Mouse (Mus musculus) embryonic facial prominence, embryonic 14.5 days (tissue): Measurements from ENCODE around the gene Spata9. TPM values are rescaled to one million over a fixed set of nuclear protein-coding genes. Genes with fewer than 3 reads are reported as not detected.

Source experiments
- ATAC-seq: fragments of 200-750 bp; cut with Nextera tagmentation; 2 replicates; pipeline ENCODE4 v1.8.0; 2017; ENCODE audit warnings: low read depth, moderate number of reproducible peaks, moderate TSS enrichment
- DNase-seq: peaks from one replicate; pipeline ENCODE4 v3.0.0-alpha.2; 2015; ENCODE audit warnings: low spot score
- H3K27ac ChIP-seq: fragments of 300-500 bp; sonication (generic); replicated peaks from 2 replicates; pipeline ENCODE4 v1.5.1; 2014; ENCODE audit warnings: low read depth, mild to moderate bottlenecking, low read length, moderate library complexity
- H3K27me3 ChIP-seq: fragments of 300-500 bp; sonication (generic); replicated peaks from 2 replicates; pipeline ENCODE4 v1.6.1; 2014; ENCODE audit warnings: low read length; ENCODE audit not compliant: control insufficient read depth, insufficient read depth
- H3K36me3 ChIP-seq: fragments of 300-500 bp; sonication (generic); 2 replicates; pipeline ENCODE4 v1.6.1; 2014; ENCODE audit warnings: low read length, mixed read lengths; ENCODE audit not compliant: control insufficient read depth, insufficient read depth
- H3K4me1 ChIP-seq: fragments of 300-500 bp; sonication (generic); 2 replicates; pipeline ENCODE4 v1.6.1; 2014; ENCODE audit warnings: antibody characterized with exemption, low read length; ENCODE audit not compliant: control insufficient read depth, insufficient read depth
- H3K4me2 ChIP-seq: fragments of 300-500 bp; sonication (generic); 2 replicates; pipeline ENCODE4 v1.6.1; 2014; ENCODE audit warnings: low read depth, mild to moderate bottlenecking, low read length, moderate library complexity, mixed read lengths
- H3K4me3 ChIP-seq: fragments of 300-500 bp; sonication (generic); 2 replicates; pipeline ENCODE4 v1.5.1; 2014; ENCODE audit warnings: low read depth, mild to moderate bottlenecking, low read length
- H3K9ac ChIP-seq: fragments of 300-500 bp; sonication (generic); 2 replicates; pipeline ENCODE4 v1.6.1; 2014; ENCODE audit warnings: low read depth, mild to moderate bottlenecking, low read length, moderate library complexity, mixed read lengths
- H3K9me3 ChIP-seq: fragments of 300-500 bp; sonication (generic); 2 replicates; pipeline ENCODE4 v1.6.1; 2016; ENCODE audit warnings: low read length; ENCODE audit not compliant: control insufficient read depth
- WGBS: fragments of 180-500 bp; shearing (Covaris S2); extraction: QIAGEN DNeasy Blood & Tissue Kit; methylation state at CpG from one replicate; pipeline ENCODE4 v1.1.7; 2014; 5-methylcytosine and 5-hydroxymethylcytosine counted together
- polyA plus RNA-seq: library from polyadenylated mRNA; unstranded; fragments of >200 nt; fragmentation: Nextera tagmentation; extraction: Ambion mirVana; gene quantifications from 2 replicates; pipeline ENCODE4 v1.2.1, GENCODE M21; 2014

The Spata9 gene
- polyA plus RNA-seq, 1 experiment from 2014 or later, result 0.93 TPM

GRCm38 (mm10) chr13:75976218-75976617 lies 9.3 kb downstream of the Spata9 start:
- ATAC-seq (no peak), DNase-seq (no peak)
- no peak overlapping the region for H3K9ac ChIP-seq
- H3K36me3 ChIP-seq, result no peaks in the 10 kb centered on the region
- no peak overlapping the region for H3K27ac ChIP-seq
- no peaks in the 10 kb centered on the region for H3K27me3 ChIP-seq
- 86% methylated on average over 2 of the region's 2 CpGs for WGBS
- no peaks in the 10 kb centered on the region for H3K9me3 ChIP-seq
- no peak overlapping the region for H3K4me2 ChIP-seq
- no peaks in the 10 kb centered on the region for H3K4me1 ChIP-seq
- no peak overlapping the region for H3K4me3 ChIP-seq

GRCm38 (mm10) chr13:75976649-75977048 lies 9.7 kb downstream of the Spata9 start:
- Histone ChIP-seq H3K9ac (no peak overlapping the region), H3K4me2 (no peak overlapping the region), H3K4me1 (no peaks in the 10 kb centered on the region), H3K27me3 (no peaks in the 10 kb centered on the region), H3K4me3 (no peak overlapping the region), H3K36me3 (no peaks in the 10 kb centered on the region), H3K9me3 (no peaks in the 10 kb centered on the region), H3K27ac (no peak overlapping the region)
- ATAC-seq, result no peak
- DNase-seq, result no peak
- 82% methylated on average over 2 of the region's 2 CpGs for WGBS

- no peak overlapping the region for H3K4me2 ChIP-seq
- H3K27ac ChIP-seq, result no peak overlapping the region
- H3K4me1 ChIP-seq, result no peaks in the 10 kb centered on the region
- H3K27me3 ChIP-seq, result no peaks in the 10 kb centered on the region
- no peaks in the 10 kb centered on the region for H3K36me3 ChIP-seq
- no peak overlapping the region for H3K4me3 ChIP-seq
- H3K9me3 ChIP-seq, result no peaks in the 10 kb centered on the region
- H3K9ac ChIP-seq, result no peak overlapping the region
- ATAC-seq (no peak), DNase-seq (no peak)
Measured at GRCm38 (mm10) chr13:75981901-75982300, 15.0 kb downstream of the Spata9 start.

GRCm38 (mm10) chr13:75988096-75988495 lies 21.1 kb downstream of the Spata9 start:
- H3K4me2 ChIP-seq, result no peak overlapping the region
- ATAC-seq (no peak), DNase-seq (peak; percentile 17)
- no peaks in the 10 kb centered on the region for H3K9me3 ChIP-seq
- H3K4me1 ChIP-seq, result no peaks in the 10 kb centered on the region
- H3K27me3 ChIP-seq, result no peaks in the 10 kb centered on the region
- no peaks in the 10 kb centered on the region for H3K36me3 ChIP-seq
- no peak overlapping the region for H3K4me3 ChIP-seq
- H3K27ac ChIP-seq, result no peak overlapping the region
- WGBS, result 79% methylated on average over 1 of the region's 1 CpGs
- H3K9ac ChIP-seq, result no peak overlapping the region

GRCm38 (mm10) chr13:75992169-75993028 lies 25.4 kb downstream of the Spata9 start:
- no peaks in the 10 kb centered on the region for H3K4me1 ChIP-seq
- DNase-seq, result peak; percentile 75
- WGBS, result 39% methylated on average over 9 of the region's 9 CpGs

GRCm38 (mm10) chr13:76003272-76003671 lies 36.3 kb downstream of the Spata9 start:
- H3K27me3 ChIP-seq, result no peaks in the 10 kb centered on the region
- peaks cover 16% of the 10 kb centered on the region; the same call in 1 of the 2 replicates for H3K36me3 ChIP-seq
- no peak overlapping the region for H3K27ac ChIP-seq
- DNase-seq (no peak), ATAC-seq (no peak)
- WGBS, result 89% methylated on average over 3 of the region's 3 CpGs
- no peak overlapping the region for H3K4me3 ChIP-seq
- no peaks in the 10 kb centered on the region for H3K4me1 ChIP-seq
- H3K9ac ChIP-seq, result no peak overlapping the region
- H3K4me2 ChIP-seq, result no peak overlapping the region
- H3K9me3 ChIP-seq, result no peaks in the 10 kb centered on the region

More at GRCm38 (mm10) chr13:75992169-75993028, 25.4 kb downstream of the Spata9 start:
- H3K4me2 ChIP-seq, result no peak overlapping the region
- H3K36me3 ChIP-seq, result no peaks in the 10 kb centered on the region
- H3K27ac ChIP-seq, result no peak overlapping the region
- peaks cover 10% of the 10 kb centered on the region for H3K9me3 ChIP-seq
- H3K27me3 ChIP-seq, result no peaks in the 10 kb centered on the region
- no peak overlapping the region for H3K4me3 ChIP-seq
- ATAC-seq, result peak; percentile 74
- no peak overlapping the region for H3K9ac ChIP-seq

GRCm38 (mm10) chr13:76014511-76014910 lies 47.6 kb downstream of the Spata9 start:
- no peaks in the 10 kb centered on the region for H3K27me3 ChIP-seq
- H3K9me3 ChIP-seq, result no peaks in the 10 kb centered on the region
- peaks cover 8% of the 10 kb centered on the region; the same call in 1 of the 2 replicates for H3K4me1 ChIP-seq
- WGBS, result 76% methylated on average over 2 of the region's 2 CpGs
- no peak overlapping the region for H3K4me2 ChIP-seq
- no peak overlapping the region for H3K9ac ChIP-seq
- H3K4me3 ChIP-seq, result no peak overlapping the region
- no peak for ATAC-seq
- no peak overlapping the region for H3K27ac ChIP-seq
- no peaks in the 10 kb centered on the region for H3K36me3 ChIP-seq
- DNase-seq, result no peak

- H3K4me2 ChIP-seq, result peak overlapping the region; percentile 57
- peak overlapping the region; percentile 93 for H3K27ac ChIP-seq
- no peaks in the 10 kb centered on the region for H3K27me3 ChIP-seq
- no peak for ATAC-seq
- H3K9me3 ChIP-seq, result no peaks in the 10 kb centered on the region
- H3K4me1 ChIP-seq, result peaks cover 8% of the 10 kb centered on the region; the same call in 1 of the 2 replicates
- H3K36me3 ChIP-seq, result no peaks in the 10 kb centered on the region
- DNase-seq, result no peak
- H3K4me3 ChIP-seq, result peak overlapping the region; percentile 62
- peak overlapping the region; percentile 89 for H3K9ac ChIP-seq
- 71% methylated on average over 4 of the region's 4 CpGs for WGBS
Measured at GRCm38 (mm10) chr13:76017465-76017864, 50.5 kb downstream of the Spata9 start.
